Mouse (Mus musculus) thymus, postnatal 0 days (tissue): ENCODE data around the gene Pcbp1. TPM values are rescaled to one million over a fixed set of nuclear protein-coding genes. Genes with fewer than 3 reads are reported as not detected.
"Not testable (repeated sequence)": the region's sequence is repeated elsewhere in the genome, so short reads cannot be mapped to it uniquely, and the experiment has no call there.

Experiments used
- DNase-seq: peaks from one replicate; pipeline ENCODE4 v3.0.0-alpha.2; 2015; ENCODE audit warnings: low spot score
- microRNA-seq: library from miRNA; unstranded; fragments of <30 nt; microRNA quantifications from one replicate; pipeline ENCODE4, GENCODE M21; 2016; ENCODE audit warnings: borderline number of aligned reads
- polyA plus RNA-seq: library from polyadenylated mRNA; unstranded; fragments of >200 nt; fragmentation: Nextera tagmentation; extraction: Ambion mirVana; gene quantifications from 2 replicates; pipeline ENCODE4 v1.2.1, GENCODE M21; 2015

The Pcbp1 gene
- polyA plus RNA-seq, 1 experiment from 2014 or later: 466 TPM

- DNase-seq: no peak
These were observed 31.4 kb downstream of the Pcbp1 start for GRCm38 (mm10) chr6:86494767-86495166.

GRCm38 (mm10) chr6:86493469-86494263 is 32.5 kb downstream of the Pcbp1 start:
- no peak for DNase-seq

- not testable (repeated sequence) for DNase-seq
These were observed 35.7 kb downstream of the Pcbp1 start for GRCm38 (mm10) chr6:86490413-86490812.

- DNase-seq: no peak
These were observed 36.2 kb downstream of the Pcbp1 start for GRCm38 (mm10) chr6:86489945-86490344.

- DNase-seq: no peak
These were observed 38.0 kb downstream of the Pcbp1 start for GRCm38 (mm10) chr6:86488149-86488485.

- DNase-seq: peak; percentile 88
These were observed 38.6 kb downstream of the Pcbp1 start for GRCm38 (mm10) chr6:86487358-86488148.

- DNase-seq: no peak
These were observed 40.0 kb downstream of the Pcbp1 start for GRCm38 (mm10) chr6:86485943-86486640.

GRCm38 (mm10) chr6:86481871-86482270 is 44.2 kb downstream of the Pcbp1 start:
- DNase-seq: no peak

GRCm38 (mm10) chr6:86480189-86480831 is 45.8 kb downstream of the Pcbp1 start:
- no peak for DNase-seq

GRCm38 (mm10) chr6:86479816-86480188 is 46.3 kb downstream of the Pcbp1 start:
- no peak for DNase-seq

GRCm38 (mm10) chr6:86479311-86479710 is 46.8 kb downstream of the Pcbp1 start:
- DNase-seq: no peak

- no peak for DNase-seq
These were observed 49.2 kb downstream of the Pcbp1 start for GRCm38 (mm10) chr6:86476931-86477330.

GRCm38 (mm10) chr6:86475462-86476167 is 50.5 kb downstream of the Pcbp1 start:
- DNase-seq: no peak

GRCm38 (mm10) chr6:86474646-86475181 is 51.4 kb downstream of the Pcbp1 start:
- no peak for DNase-seq

Small RNAs within 50 kb of the gene (microRNA-seq; reads per million reads assigned to microRNA genes)
- not detected for gene Gm22184

Other genes with a start within 250 kb of the Pcbp1 start
- gene Fam136a, start 160.7 kb downstream of the Pcbp1 start, polyA plus RNA-seq: 77.1 and 83.0 TPM in 2 replicates
- gene Snrpg, start 155.0 kb downstream of the Pcbp1 start, polyA plus RNA-seq: 649 and 709 TPM in 2 replicates
- gene Pcyox1, start 129.2 kb downstream of the Pcbp1 start, polyA plus RNA-seq: 28.8 and 32.8 TPM in 2 replicates
- gene Tia1, start 122.1 kb downstream of the Pcbp1 start, polyA plus RNA-seq: 170 and 184 TPM in 2 replicates
- gene Gm44790, start 99.7 kb downstream of the Pcbp1 start, polyA plus RNA-seq: 0.25 and 0.31 TPM in 2 replicates
- 29.8 and 30.8 TPM in 2 replicates for gene C87436, start 87.9 kb downstream of the Pcbp1 start, polyA plus RNA-seq
- 6.9 and 9.5 TPM in 2 replicates for gene Asprv1, start 101.8 kb upstream of the Pcbp1 start, polyA plus RNA-seq
- 10.0 and 11.2 TPM in 2 replicates for gene Mxd1, start 142.8 kb upstream of the Pcbp1 start, polyA plus RNA-seq
- 149 and 164 TPM in 2 replicates for gene Snrnp27, start 158.2 kb upstream of the Pcbp1 start, polyA plus RNA-seq
- 30.6 and 37.0 TPM in 2 replicates for gene Gmcl1, start 207.1 kb upstream of the Pcbp1 start, polyA plus RNA-seq